Mouse (Mus musculus) stomach, postnatal 0 days (tissue): ENCODE data around the gene Snx29.

Experiments used
- CTCF ChIP-seq: IDR thresholded peaks from 2 replicates; pipeline ENCODE4 v1.5.1; 2016; ENCODE audit warnings: antibody characterized with exemption, low read depth, mild to moderate bottlenecking, moderate library complexity
- EP300 ChIP-seq: optimal IDR thresholded peaks from 2 replicates; pipeline ENCODE3; 2016; ENCODE audit warnings: antibody characterized with exemption

GRCm38 (mm10) chr16:11757471-11757870 is 434.8 kb downstream of the Snx29 start:
- TF ChIP-seq CTCF, result no peak
- TF ChIP-seq EP300, result no peak
